Mouse (Mus musculus): ENCODE measurements around the gene Mpped1.

Gene Mpped1

DNA sequence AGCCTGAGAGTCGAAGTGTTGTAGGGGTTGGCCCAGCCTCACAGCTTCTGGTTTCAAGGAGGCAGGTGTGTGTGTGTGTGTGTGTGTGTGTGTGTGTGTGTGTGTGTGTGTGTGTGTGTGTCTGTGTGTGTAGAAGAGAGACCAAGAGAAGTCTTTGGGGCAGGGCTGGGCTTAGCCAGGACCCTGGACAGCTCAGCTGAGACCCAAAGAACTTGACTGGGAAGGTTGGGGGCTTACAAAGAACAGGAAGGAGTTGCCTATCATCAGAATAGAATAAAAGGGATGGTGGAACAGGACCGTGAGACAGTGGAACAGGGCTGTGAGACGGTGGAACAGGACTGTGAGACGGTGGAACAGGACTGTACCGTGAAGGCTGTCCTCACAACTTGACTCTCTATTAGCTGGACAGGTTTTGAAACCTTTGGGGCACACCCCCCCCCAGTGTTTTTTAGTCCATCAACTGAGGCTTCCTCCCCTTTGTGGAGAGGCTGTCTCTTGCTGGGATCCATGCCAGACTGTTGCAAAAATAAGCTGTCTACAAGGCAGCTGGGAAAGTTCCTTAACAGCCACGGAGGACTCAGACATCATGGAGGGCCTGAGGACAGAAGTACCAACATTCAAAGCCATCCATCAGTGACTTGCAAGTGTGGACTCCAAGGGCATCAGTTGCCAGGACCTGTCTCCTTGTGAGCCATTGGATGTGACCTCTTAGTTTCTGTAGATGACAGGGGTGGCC lies 2.8 kb upstream of the Mpped1 start:
- TF ChIP-seq GATA4 (IDR thresholded peaks at IDR 0.05; ENCODE audit: insufficient replicate concordance, low read length) = no peak

DNA sequence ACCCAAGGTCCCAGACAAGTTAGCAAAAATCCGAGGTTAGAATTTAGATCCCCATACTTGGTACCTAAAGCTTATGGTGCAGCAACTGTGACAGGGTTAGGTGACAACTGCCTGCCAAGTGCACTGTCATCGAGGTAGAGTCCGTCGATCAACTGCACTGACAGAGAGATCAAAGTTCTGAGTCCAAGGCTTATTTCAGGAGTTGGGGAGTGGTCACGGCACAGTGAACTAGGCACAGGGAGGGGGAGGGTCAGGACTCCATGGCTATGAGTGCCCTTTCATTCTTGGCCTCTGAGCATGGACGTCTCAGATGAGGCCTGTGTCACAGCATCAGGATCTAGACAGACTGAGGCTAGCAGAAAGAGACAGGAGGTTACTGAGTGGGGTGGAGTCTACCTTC lies 1.8 kb upstream of the Mpped1 start:
- no peak for TF ChIP-seq GATA4 (IDR thresholded peaks at IDR 0.05; ENCODE audit: insufficient replicate concordance, low read length)

DNA sequence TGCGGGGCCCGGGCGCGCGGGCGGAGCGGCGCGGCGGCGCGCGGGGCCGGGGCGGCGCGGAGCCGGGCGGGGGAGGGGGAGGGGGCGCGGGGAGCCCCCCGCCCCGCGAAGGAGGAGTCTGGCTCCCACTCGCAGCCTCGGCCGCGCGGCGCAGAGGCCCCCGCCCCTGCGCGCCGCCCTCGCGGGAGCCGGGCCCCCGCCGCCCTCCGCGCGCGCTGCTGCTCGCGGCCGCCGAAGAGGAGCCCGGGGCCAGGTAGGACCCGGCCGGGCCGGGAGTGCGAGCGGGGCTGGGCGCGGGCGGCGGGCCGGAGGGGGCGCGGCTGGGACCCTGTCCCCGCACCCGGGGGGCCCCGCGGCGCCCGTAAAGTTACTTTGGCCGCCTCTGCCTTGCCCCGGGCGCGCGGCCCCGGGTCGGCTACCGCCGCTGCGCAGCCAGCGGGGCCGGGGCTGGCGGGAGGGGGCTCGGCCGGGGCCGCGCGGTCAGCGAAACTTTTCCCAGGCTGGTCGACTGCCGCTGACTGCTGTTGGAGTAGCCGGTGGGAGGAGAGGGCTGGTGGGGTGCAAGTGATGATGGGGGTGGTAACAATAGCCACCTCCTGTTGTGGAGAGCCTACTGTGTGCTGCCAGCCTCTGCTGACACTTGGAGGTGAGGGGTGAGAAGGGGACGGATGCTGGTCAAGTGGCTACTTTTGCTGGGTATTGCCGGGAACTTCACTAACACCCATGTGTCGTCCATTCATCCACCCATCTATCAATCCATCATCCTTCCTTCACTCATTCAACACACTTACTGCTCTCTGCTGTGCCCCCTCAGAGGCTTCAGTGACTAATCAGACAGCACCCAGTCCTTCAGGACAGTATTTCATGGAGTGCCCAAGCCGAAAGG lies 831 bp downstream of the Mpped1 start:
- no peak for TF ChIP-seq GATA4 (IDR thresholded peaks at IDR 0.05; ENCODE audit: insufficient replicate concordance, low read length)

DNA sequence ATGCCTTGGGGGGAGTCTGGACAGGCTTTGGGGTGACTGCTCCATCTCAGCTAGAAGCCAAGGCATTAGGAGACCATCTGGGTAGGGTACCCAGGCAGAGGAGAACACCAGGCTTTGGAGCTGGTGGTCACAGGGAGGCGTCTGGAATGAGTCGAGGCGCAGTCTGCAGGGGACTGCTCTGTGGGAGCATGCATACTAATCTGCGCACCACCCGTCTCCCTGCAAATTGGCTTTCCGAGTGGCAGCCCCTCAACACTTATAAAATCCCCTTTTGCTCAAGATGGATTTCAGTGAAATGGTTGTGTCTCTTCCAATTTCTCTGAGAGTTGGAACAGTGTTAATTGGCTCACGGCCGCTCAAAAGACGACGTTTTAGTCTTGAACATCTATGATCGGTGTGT lies 2.0 kb downstream of the Mpped1 start:
- TF ChIP-seq GATA4 (IDR thresholded peaks at IDR 0.05; ENCODE audit: insufficient replicate concordance, low read length) = no peak

DNA sequence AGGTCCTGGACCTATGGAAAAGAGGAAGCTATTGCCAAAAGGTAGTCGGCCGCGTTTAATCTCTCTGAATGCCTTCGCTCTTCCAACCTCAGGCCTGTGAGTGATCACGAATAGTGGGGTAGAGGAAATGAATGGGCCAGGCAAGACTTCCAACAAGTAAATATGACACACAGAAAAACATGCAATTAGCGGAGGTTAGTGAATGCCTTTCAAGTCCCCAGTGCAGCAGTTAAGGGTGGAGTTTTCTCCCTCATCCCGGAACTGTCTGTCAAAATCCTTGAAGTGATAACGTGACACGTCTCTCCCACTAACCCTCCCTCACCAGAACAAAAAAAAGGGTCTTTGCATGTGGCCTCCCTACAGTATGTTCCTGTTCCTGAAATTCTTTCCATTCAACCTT lies 3.0 kb downstream of the Mpped1 start:
- no peak for TF ChIP-seq GATA4 (IDR thresholded peaks at IDR 0.05; ENCODE audit: insufficient replicate concordance, low read length)

DNA sequence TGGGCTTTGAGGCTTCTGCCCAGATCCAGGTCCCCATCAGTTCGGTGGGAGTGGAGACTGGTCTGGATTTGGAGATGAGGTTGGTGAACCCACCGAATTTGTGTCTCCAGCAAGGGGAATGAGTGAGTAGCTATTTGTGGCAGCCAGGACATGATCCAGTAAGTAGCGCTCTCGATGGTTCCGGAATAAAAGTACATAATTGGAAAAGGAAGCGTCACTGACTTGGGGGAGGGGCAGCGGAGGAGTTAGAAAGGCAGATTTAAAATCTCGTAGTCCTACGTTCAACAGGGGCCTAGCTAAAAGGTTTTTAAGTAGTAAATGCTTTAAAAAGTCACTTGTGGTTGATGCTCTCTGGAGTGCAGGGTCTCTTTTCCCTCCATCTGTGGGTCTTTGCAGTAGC lies 5.5 kb downstream of the Mpped1 start:
- TF ChIP-seq GATA4 (IDR thresholded peaks at IDR 0.05; ENCODE audit: insufficient replicate concordance, low read length) = no peak

DNA sequence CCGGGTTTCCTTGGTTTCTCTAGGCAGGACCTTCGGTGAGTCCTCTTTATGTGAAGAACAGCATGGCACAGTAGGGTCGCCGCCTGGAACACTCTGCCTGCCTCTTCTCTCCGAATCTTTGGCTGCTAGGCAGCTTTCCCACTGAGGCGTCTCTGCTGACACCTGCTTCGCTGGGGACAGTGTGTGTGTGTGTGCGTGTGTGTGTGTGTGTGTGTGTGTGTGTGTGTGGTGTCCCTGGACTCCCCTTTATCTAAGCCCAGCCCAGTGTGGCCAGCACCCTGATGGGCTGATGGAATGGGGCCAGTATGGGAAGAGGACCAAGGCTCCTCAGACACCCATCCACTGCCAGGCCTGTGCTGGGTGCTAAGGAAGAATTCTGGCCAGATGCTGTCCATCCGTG lies 9.8 kb downstream of the Mpped1 start:
- no peak for TF ChIP-seq GATA4 (IDR thresholded peaks at IDR 0.05; ENCODE audit: insufficient replicate concordance, low read length)

DNA sequence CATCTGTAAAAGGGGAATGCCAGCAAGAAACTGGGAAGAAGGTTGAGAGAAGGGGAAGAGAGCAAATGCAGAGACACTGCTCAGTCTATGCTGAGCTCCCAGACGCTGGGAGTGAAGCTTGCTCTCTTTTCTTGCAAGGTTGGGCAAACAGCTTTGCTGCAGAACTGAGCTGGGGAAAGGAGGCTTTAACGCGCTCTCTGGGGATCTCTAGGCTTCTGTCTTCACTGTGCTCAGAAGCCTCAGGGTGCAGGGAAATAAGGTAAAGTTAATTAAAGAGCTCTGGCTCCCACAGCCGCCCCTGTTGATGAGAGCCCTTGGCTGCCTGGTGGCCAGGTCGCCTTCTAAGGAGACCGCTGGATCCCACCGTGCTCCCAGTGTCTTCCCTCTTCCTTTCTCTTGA lies 17.7 kb downstream of the Mpped1 start:
- no peak for TF ChIP-seq GATA4 (IDR thresholded peaks at IDR 0.05; ENCODE audit: insufficient replicate concordance, low read length)

DNA sequence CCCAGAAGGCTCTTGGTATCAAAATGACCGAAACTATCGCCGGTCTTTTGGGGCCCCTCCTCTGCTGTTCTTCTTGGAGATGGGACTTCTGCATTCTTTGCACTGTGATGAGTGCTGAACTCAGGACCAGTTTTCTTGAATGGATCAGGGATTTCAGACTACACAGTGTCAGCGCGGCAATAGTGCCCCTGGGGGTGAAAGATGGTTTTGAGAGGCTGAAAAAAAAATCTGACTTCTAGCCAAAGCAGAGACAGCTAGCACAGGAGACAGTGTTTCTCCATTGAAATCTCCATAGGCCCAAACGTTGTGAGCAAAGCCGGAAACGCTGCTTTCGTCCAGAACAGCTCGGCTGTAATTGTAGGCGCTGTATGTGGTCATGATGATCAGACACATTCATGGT lies 19.7 kb downstream of the Mpped1 start:
- TF ChIP-seq GATA4 (IDR thresholded peaks at IDR 0.05; ENCODE audit: insufficient replicate concordance, low read length) = no peak

DNA sequence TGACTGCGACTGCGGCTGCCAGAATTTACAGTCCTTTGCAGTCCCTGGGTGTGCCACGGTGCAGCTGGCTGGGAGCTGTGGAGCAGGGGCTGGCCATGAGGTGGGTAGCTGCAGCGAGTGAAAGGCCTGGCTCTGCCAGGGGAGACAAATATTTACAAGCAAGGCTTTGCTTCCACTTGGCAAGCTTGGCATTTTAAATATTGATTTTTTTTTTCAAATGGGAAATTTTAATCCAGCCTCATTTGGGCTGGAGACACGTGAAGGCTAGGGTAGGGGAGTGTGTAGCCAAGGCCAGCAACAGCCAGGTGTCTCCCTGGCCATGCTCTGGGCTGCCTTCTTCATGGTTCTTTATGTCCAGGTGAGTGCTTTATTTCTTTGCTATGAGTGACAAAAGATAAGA lies 21.7 kb downstream of the Mpped1 start:
- TF ChIP-seq GATA4 (IDR thresholded peaks at IDR 0.05; ENCODE audit: insufficient replicate concordance, low read length) = no peak

DNA sequence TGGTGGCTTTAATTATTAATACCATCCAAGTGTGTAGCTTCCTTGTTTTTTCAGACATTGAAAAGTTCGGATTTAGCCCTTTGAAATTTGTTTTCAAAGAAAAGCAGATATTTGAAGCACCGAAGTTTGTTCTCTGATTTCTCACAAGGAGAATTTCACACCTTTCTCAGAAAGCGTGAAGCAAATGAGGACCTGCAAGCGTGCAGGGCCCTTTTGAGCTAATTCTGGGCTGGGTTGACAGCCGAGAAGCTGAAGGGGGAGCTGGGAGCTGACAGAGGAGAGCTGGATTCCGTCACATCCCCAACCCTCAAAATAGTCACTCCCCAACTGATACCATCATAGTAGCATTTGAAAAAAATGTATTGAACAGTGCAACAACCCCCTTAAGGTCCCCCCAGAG lies 34.8 kb downstream of the Mpped1 start:
- TF ChIP-seq GATA4 (IDR thresholded peaks at IDR 0.05; ENCODE audit: insufficient replicate concordance, low read length) = no peak

DNA sequence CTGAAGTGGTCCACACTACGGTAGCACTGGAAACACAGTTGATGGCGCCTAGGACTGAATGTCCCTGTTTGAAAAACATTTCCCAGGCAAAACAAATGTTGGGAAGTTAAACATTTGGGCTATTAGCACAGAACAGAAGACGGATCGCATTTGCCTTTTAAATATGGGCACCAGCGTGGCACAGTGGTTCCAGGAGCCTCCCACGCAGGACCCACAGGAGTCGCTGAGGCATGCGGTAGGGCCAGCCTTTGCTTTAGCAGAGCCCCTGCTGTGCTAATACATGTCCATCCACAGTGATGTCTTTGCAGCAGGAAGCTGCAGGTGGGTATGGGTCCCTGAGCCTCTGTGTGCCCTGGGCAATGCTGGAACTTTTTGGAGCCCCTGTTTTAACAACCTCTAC lies 48.7 kb downstream of the Mpped1 start:
- TF ChIP-seq GATA4 (IDR thresholded peaks at IDR 0.05; ENCODE audit: insufficient replicate concordance, low read length) = no peak

DNA sequence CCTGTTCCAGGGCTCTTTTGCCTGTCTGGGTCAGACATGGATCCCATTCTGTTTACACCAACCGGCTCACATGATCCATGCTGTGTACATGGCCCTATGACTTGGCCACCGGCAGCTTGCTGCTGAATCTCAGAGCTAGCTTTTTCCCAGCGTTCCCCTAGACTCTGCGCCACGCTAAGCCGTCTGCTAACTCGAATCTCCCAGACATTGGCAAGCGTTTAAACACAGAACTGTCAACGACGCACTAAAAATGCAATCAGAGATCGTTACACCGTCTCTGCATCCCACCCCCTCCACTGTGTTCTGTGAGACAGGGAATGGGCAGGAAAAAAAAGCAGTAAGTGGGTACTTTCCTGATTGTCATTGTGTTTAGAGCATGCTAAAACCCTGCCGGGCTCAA lies 50.0 kb downstream of the Mpped1 start:
- no peak for TF ChIP-seq GATA4 (IDR thresholded peaks at IDR 0.05; ENCODE audit: insufficient replicate concordance, low read length)

DNA sequence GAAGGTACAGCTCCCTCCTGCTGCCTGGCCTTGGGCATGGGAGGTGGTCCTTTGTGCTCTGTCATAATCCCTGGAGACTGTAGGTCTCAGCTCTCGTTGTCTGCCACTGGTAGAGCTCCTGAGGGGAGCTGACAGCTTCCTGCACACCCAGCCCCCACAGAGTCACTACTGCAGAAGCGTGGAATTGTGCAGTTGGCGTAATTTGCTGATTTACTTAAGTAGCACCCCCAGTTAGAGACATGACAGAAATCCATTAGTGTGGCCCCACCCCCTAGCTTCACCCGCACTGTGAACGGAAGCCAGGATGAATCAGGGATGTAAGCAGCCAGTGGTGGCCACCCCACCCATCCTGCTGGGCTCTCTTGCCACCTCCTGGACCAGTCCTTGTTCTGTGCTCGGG lies 53.0 kb downstream of the Mpped1 start:
- no peak for TF ChIP-seq GATA4 (IDR thresholded peaks at IDR 0.05; ENCODE audit: insufficient replicate concordance, low read length)

DNA sequence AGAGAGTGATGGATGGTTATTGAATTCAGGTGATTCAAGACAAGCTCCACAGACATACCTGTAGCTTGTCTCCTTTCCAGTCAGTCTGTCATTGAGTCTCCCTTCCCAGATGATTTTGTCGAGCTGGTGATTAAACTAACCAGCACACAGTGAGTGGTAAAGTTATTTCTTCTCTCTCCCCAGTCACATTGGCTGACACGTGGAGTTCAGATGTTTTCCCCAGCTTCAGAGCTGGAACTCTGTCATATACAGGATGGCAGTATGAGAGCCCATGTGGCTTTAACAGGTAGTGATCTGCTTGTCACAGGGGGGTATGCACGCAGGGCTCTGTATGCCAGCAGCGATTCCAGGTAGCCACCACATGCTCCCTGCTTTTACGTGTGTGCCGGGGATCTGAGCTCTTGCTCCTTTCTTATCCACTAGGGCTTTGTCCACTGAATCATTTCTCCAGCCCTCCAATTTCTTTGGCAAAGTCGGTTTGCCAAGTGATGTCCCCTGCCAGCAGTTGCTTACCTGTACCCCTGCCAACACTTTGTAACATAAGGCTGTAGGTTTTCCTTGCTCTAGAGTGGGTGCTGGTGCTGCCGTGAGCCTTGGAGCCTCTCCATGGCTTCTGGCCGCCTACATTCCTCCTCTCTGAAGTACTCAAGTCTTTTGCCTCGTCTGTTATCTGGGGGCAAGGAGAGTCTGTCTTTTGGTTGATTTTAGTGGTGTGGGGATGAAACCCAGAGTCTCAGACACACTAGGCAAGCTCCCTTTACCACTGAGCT lies 61.9 kb downstream of the Mpped1 start:
- TF ChIP-seq GATA4 (IDR thresholded peaks at IDR 0.05; ENCODE audit: insufficient replicate concordance, low read length) = no peak

DNA sequence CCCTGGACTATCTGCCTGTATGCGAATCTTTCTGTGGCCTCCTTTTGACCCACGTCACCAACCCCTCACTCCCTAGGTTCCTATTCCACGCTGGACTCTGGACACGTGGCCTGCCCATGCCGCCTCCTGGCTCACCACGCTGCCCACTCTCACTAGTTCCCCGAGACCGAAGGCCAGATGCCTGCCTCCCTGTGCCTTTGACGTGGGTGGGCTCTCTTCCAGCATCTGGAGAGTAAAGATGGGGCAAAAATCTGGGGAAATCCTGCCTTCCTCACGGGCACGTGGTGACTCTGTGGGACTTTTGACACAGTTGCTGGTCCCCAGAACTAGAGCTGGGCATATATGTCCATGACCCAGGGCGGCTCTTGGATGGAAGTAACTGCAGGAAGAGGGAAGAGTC lies 63.2 kb downstream of the Mpped1 start:
- no peak for TF ChIP-seq GATA4 (IDR thresholded peaks at IDR 0.05; ENCODE audit: insufficient replicate concordance, low read length)

Measured in liver, adult (tissue).